Mouse (Mus musculus) liver, postnatal 0 days (tissue): Measurements from ENCODE around the gene Tmprss11e.

Source experiments
- CTCF ChIP-seq: sonication (generic); IDR thresholded peaks from 2 replicates; pipeline ENCODE4 v1.5.1; 2016; ENCODE audit warnings: antibody characterized with exemption, low read depth
- EP300 ChIP-seq: IDR thresholded peaks from 2 replicates; pipeline ENCODE4 v1.6.1; 2016; ENCODE audit warnings: antibody characterized with exemption, low read depth, mild to moderate bottlenecking

DNA sequence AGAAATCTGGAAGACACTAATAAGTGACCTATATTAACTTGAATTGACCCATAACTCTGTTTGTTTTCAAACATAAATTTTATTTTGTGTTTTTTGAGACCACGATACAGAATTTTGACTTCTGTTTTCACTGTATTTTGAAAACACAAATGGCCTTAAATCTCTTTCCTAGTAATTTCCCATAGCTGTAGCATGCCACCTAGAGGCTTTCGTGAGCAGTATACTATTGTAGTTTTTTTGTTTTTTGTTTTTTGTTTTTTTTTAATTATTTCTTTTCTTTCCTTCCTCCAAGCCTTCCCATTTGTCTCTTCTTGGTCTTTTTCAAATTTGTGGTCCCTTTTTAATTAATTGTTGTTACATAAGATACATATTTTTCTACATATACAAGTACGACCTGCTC lies 40.7 kb downstream of the Tmprss11e start:
- TF ChIP-seq EP300 (no peak), CTCF (no peak)
